Mouse (Mus musculus): ENCODE measurements around the gene Ezh1.

The Ezh1 gene

DNA sequence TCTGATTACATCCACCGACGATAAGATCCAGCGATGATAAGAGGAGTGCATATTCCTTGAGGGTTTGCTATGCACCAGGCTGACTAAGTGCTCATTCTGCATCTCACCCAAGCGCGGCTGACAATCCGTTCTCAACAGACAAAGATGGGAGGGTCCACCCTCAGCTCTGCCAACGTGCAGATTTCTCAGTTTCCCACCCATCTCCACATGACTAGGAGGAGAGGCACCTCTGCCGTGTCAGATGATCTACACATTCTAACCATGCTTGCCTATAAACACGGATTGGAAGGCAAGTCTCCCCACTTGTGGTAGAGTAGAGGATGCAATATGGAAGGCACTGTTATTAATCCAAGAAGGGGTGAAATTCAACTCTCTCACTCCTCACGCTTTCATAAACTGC, 77.5 kb downstream of the Ezh1 start:
- no peak for DNase-seq (ENCODE audit: low read depth, low spot score)

DNA sequence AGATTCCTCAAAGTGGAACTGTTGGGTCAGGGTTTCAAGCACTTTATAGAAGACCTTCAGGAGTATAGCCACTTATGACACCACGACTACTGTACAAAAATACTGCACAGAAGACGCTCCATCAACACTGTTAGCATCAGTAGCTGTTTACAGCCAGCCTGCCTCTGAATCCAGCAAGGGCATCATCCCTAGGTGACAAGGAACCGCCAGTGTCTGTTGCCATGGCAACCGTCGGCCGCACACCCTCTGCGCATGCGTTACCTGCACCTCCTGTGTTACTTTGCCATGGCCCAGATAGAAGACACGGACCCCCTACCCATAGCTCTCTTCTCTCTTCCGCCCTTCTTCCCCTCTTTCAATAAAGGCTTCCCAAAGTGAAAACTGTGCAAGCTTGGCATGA, 79.9 kb downstream of the Ezh1 start:
- DNase-seq (ENCODE audit: low read depth, low spot score): no peak

DNA sequence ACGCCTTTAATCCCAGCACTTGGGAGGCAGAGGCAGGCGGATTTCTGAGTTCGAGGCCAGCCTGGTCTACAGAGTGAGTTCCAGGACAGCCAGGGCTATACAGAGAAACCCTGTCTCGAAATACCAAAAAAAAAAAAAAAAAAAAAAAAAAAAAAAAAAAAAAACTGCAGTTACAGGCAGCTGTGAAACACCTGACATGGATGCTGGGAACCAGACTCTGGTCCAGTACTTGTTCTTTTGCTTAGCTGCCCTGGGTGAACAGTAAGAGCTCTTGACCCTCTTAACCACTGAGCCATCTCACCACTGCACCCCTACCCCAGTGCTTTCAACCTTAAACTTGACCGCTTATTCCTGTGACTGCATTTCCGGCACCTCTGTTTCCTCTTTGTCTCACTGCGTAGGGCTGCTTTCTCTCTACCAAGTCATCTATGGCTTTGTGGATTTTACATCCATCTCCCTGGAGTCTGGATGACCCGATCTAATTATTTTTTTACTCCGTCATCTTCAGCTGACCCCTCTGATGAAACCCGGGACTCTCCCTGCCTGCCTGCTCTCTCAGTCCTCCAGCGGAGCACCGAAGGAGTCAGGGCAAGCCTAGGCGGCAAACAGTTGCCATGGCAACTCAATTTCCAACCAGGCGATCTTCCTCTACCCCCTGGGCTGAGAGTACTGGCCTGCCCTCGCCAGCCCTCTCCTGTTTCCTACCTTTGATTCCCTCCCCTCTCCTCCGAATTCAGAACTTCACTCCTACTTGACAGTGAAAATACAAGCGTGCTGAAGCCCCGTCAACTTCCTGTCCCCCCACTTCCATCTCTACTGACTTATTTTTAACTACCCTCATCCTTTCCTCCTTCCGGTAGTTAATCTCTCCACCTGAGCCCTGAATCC, 82.7 kb downstream of the Ezh1 start:
- DNase-seq (ENCODE audit: low read depth, low spot score): no peak

DNA sequence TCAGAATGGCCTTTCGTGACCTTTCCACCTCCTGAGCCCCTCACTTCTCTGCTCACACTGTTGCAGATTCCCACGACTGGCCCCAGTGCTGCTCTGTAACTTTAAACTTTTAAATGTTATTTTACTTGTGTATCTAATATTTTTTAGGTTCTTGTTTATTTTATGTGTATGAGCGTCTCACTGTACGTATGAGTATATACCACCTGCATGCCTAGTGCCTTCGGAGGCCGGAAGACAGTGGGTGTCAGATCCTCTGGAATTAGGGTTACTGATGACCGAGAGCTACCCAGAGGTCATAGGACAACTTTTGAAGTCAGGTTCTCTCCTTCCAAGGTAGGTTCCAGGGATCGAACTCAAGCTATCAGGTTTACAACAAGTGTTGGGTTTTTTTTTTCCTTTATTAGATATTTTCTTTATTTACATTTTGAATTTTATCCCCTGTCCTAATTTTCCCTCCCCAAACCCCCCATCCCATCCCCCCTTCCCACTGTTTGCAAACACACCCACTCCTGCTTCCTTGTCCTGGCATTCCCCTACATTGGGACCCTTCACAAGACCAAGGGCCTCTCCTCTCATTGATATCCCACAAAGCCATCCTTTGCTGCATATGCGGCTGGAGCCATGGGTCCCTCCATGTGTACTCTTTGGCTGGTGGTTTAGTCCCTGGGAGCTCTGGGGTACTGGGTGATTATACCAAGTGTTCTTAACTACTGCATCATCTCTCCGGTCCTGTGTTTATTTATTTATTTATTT, 83.9 kb downstream of the Ezh1 start:
- DNase-seq (ENCODE audit: low read depth, low spot score): no peak
